Mouse (Mus musculus) lung, postnatal 0 days (tissue): ENCODE data around the gene Mindy4.

Experiments
- CTCF ChIP-seq: IDR thresholded peaks from 2 replicates; pipeline ENCODE4 v1.5.1; 2016; ENCODE audit warnings: antibody characterized with exemption, mild to moderate bottlenecking
- EP300 ChIP-seq: IDR thresholded peaks from 2 replicates; pipeline ENCODE4 v1.6.1; 2016; ENCODE audit warnings: antibody characterized with exemption, mild to moderate bottlenecking, control low read depth

DNA sequence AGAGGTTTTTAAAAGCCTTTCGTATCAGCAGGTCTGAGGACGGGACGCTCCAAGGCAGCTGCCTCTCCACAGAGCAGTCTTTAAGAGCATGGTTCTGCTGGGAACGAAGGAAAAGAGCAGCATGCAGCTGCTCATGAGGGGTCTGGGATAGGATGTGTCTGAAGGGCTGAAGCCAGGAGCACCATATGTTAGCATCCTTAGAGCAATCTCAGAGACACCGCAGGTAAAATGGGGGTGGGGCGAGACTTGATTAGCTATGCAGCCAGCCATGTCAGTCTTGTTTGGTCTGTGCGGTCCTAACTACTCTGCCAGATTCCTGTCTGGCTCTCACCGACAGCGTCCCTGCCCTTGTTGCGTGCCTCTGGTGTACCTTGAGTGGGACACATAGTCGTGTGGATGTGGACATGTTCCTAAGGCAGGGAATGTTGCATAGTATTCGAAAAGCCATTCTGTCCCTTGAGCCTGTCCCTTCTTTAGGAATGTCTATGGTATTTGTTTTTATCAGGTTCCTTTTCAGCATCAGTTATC lies 43.8 kb downstream of the Mindy4 start:
- TF ChIP-seq CTCF (no peak), EP300 (no peak; the same call in 1 of the 2 replicates)
